Mouse (Mus musculus) cerebellum, adult 2 months (tissue): ENCODE measurements around the gene Cldn15.
"Not testable (repeated sequence)": the region's sequence is repeated elsewhere in the genome, so short reads cannot be mapped to it uniquely, and the experiment has no call there.

ENCODE experiments used
- CTCF ChIP-seq: fragments of 200-500 bp; IDR thresholded peaks from 2 replicates; pipeline ENCODE4 v1.5.1; 2011; ENCODE audit warnings: low read depth, mild to moderate bottlenecking, control low read depth, low read length, moderate library complexity, borderline replicate concordance; ENCODE audit not compliant: insufficient read depth
- POLR2A ChIP-seq: fragments of 200-500 bp; IDR thresholded peaks from 2 replicates; pipeline ENCODE4 v1.6.1; 2011; ENCODE audit warnings: low read length, control low read depth, borderline replicate concordance; ENCODE audit not compliant: insufficient read depth

GRCm38 (mm10) chr5:136940029-136940428 lies 26.4 kb upstream of the Cldn15 start:
- TF ChIP-seq POLR2A, CTCF: not testable (repeated sequence)
